Mouse (Mus musculus): Measurements from ENCODE around the gene Idh2. TPM values are rescaled to one million over a fixed set of nuclear protein-coding genes. Genes with fewer than 3 reads are reported as not detected.

Idh2 gene
- polyA plus RNA-seq, 1 experiment from 2014 or later, result 371 TPM

GRCm38 (mm10) chr7:80092351-80093046 lies 22.7 kb downstream of the Idh2 start:
- no peak overlapping the region for H3K27ac ChIP-seq (ENCODE audit: low read depth, low read length)
- H3K9ac ChIP-seq (ENCODE audit: low read length), result no peak overlapping the region
- H3K4me3 ChIP-seq (ENCODE audit: low read depth, low read length), result no peak overlapping the region
- ATAC-seq (ENCODE audit: insufficient read depth, low FRiP score, low TSS enrichment) (no peak), DNase-seq (ENCODE audit: low spot score) (no peak)
- H3K4me2 ChIP-seq (ENCODE audit: low read depth), result no peak overlapping the region
- H3K36me3 ChIP-seq (ENCODE audit: control insufficient read depth, insufficient read depth, low read length), result peaks cover 26% of the 10 kb centered on the region
- H3K27me3 ChIP-seq (ENCODE audit: control insufficient read depth, insufficient read depth, low read length), result no peaks in the 10 kb centered on the region
- H3K4me1 ChIP-seq (ENCODE audit: control insufficient read depth, insufficient read depth, low read length), result no peaks in the 10 kb centered on the region
- no peaks in the 10 kb centered on the region for H3K9me3 ChIP-seq (ENCODE audit: control insufficient read depth, low read length)
- WGBS, result 91% methylated on average over 9 of the region's 9 CpGs

- Histone ChIP-seq H3K36me3 (ENCODE audit: control insufficient read depth, insufficient read depth, low read length) (peaks cover 24% of the 10 kb centered on the region), H3K4me1 (ENCODE audit: control insufficient read depth, insufficient read depth, low read length) (no peaks in the 10 kb centered on the region), H3K9me3 (ENCODE audit: control insufficient read depth, low read length) (no peaks in the 10 kb centered on the region), H3K27ac (ENCODE audit: low read depth, low read length) (no peak overlapping the region), H3K4me2 (ENCODE audit: low read depth) (no peak overlapping the region), H3K4me3 (ENCODE audit: low read depth, low read length) (no peak overlapping the region), H3K27me3 (ENCODE audit: control insufficient read depth, insufficient read depth, low read length) (no peaks in the 10 kb centered on the region), H3K9ac (ENCODE audit: low read length) (no peak overlapping the region)
- no peak for DNase-seq (ENCODE audit: low spot score)
- ATAC-seq (ENCODE audit: insufficient read depth, low FRiP score, low TSS enrichment), result no peak
- WGBS, result 79% methylated on average over 4 of the region's 4 CpGs
Observed at GRCm38 (mm10) chr7:80091866-80092210, 23.4 kb downstream of the Idh2 start.

GRCm38 (mm10) chr7:80091004-80091865 lies 24.0 kb downstream of the Idh2 start:
- Histone ChIP-seq H3K9ac (ENCODE audit: low read length) (no peak overlapping the region), H3K27ac (ENCODE audit: low read depth, low read length) (no peak overlapping the region), H3K4me3 (ENCODE audit: low read depth, low read length) (no peak overlapping the region), H3K27me3 (ENCODE audit: control insufficient read depth, insufficient read depth, low read length) (no peaks in the 10 kb centered on the region), H3K36me3 (ENCODE audit: control insufficient read depth, insufficient read depth, low read length) (peaks cover 26% of the 10 kb centered on the region), H3K4me1 (ENCODE audit: control insufficient read depth, insufficient read depth, low read length) (no peaks in the 10 kb centered on the region), H3K9me3 (ENCODE audit: control insufficient read depth, low read length) (no peaks in the 10 kb centered on the region), H3K4me2 (ENCODE audit: low read depth) (no peak overlapping the region)
- 69% methylated on average over 13 of the region's 13 CpGs for WGBS
- no peak for DNase-seq (ENCODE audit: low spot score)
- ATAC-seq (ENCODE audit: insufficient read depth, low FRiP score, low TSS enrichment), result no peak

GRCm38 (mm10) chr7:80090191-80091003 lies 24.8 kb downstream of the Idh2 start:
- Histone ChIP-seq H3K4me3 (ENCODE audit: low read depth, low read length) (no peak overlapping the region), H3K27me3 (ENCODE audit: control insufficient read depth, insufficient read depth, low read length) (no peaks in the 10 kb centered on the region), H3K27ac (ENCODE audit: low read depth, low read length) (no peak overlapping the region), H3K9ac (ENCODE audit: low read length) (no peak overlapping the region), H3K36me3 (ENCODE audit: control insufficient read depth, insufficient read depth, low read length) (peaks cover 26% of the 10 kb centered on the region), H3K4me2 (ENCODE audit: low read depth) (no peak overlapping the region), H3K4me1 (ENCODE audit: control insufficient read depth, insufficient read depth, low read length) (no peaks in the 10 kb centered on the region), H3K9me3 (ENCODE audit: control insufficient read depth, low read length) (no peaks in the 10 kb centered on the region)
- DNase-seq (ENCODE audit: low spot score) (no peak), ATAC-seq (ENCODE audit: insufficient read depth, low FRiP score, low TSS enrichment) (no peak)
- 90% methylated on average over 18 of the region's 18 CpGs for WGBS

GRCm38 (mm10) chr7:80088191-80088590 lies 27.0 kb downstream of the Idh2 start:
- DNase-seq (ENCODE audit: low spot score) (no peak), ATAC-seq (ENCODE audit: insufficient read depth, low FRiP score, low TSS enrichment) (no peak)
- no peak overlapping the region for H3K27ac ChIP-seq (ENCODE audit: low read depth, low read length)
- H3K9me3 ChIP-seq (ENCODE audit: control insufficient read depth, low read length), result no peaks in the 10 kb centered on the region
- H3K4me3 ChIP-seq (ENCODE audit: low read depth, low read length), result no peak overlapping the region
- peaks cover 13% of the 10 kb centered on the region for H3K36me3 ChIP-seq (ENCODE audit: control insufficient read depth, insufficient read depth, low read length)
- no peaks in the 10 kb centered on the region for H3K27me3 ChIP-seq (ENCODE audit: control insufficient read depth, insufficient read depth, low read length)
- no peak overlapping the region for H3K9ac ChIP-seq (ENCODE audit: low read length)
- WGBS, result 89% methylated on average over 9 of the region's 9 CpGs
- no peaks in the 10 kb centered on the region for H3K4me1 ChIP-seq (ENCODE audit: control insufficient read depth, insufficient read depth, low read length)
- no peak overlapping the region for H3K4me2 ChIP-seq (ENCODE audit: low read depth)

GRCm38 (mm10) chr7:80085970-80086715 lies 29.0 kb downstream of the Idh2 start:
- Histone ChIP-seq H3K9ac (ENCODE audit: low read length) (no peak overlapping the region), H3K36me3 (ENCODE audit: control insufficient read depth, insufficient read depth, low read length) (peaks cover 12% of the 10 kb centered on the region), H3K4me3 (ENCODE audit: low read depth, low read length) (no peak overlapping the region), H3K27me3 (ENCODE audit: control insufficient read depth, insufficient read depth, low read length) (no peaks in the 10 kb centered on the region), H3K27ac (ENCODE audit: low read depth, low read length) (no peak overlapping the region), H3K9me3 (ENCODE audit: control insufficient read depth, low read length) (no peaks in the 10 kb centered on the region), H3K4me1 (ENCODE audit: control insufficient read depth, insufficient read depth, low read length) (no peaks in the 10 kb centered on the region), H3K4me2 (ENCODE audit: low read depth) (no peak overlapping the region)
- 86% methylated on average over 33 of the region's 33 CpGs for WGBS
- no peak for ATAC-seq (ENCODE audit: insufficient read depth, low FRiP score, low TSS enrichment)
- no peak for DNase-seq (ENCODE audit: low spot score)

- ATAC-seq (ENCODE audit: insufficient read depth, low FRiP score, low TSS enrichment), result peak; percentile 49; the same call in 1 of the 2 replicates
- H3K36me3 ChIP-seq (ENCODE audit: control insufficient read depth, insufficient read depth, low read length), result peaks cover 11% of the 10 kb centered on the region
- WGBS, result 61% methylated on average over 7 of the region's 7 CpGs
Observed at GRCm38 (mm10) chr7:80084484-80084931, 30.7 kb downstream of the Idh2 start.

More at GRCm38 (mm10) chr7:80084484-80084931, 30.7 kb downstream of the Idh2 start:
- Histone ChIP-seq H3K4me3 (ENCODE audit: low read depth, low read length) (no peak overlapping the region), H3K4me1 (ENCODE audit: control insufficient read depth, insufficient read depth, low read length) (no peaks in the 10 kb centered on the region), H3K27ac (ENCODE audit: low read depth, low read length) (no peak overlapping the region), H3K9me3 (ENCODE audit: control insufficient read depth, low read length) (no peaks in the 10 kb centered on the region), H3K27me3 (ENCODE audit: control insufficient read depth, insufficient read depth, low read length) (no peaks in the 10 kb centered on the region), H3K4me2 (ENCODE audit: low read depth) (no peak overlapping the region), H3K9ac (ENCODE audit: low read length) (no peak overlapping the region)
- peak; percentile 78 for DNase-seq (ENCODE audit: low spot score)

Data from neural tube, embryonic 11.5 days (tissue).